Mouse (Mus musculus) forelimb bud, embryonic 11.5 days (tissue): ENCODE data around the gene Rgs16.
"Not testable (repeated sequence)": the region's sequence is repeated elsewhere in the genome, so short reads cannot be mapped to it uniquely, and the experiment has no call there.

Source experiments
- DNase-seq: peaks from one replicate; pipeline ENCODE4 v3.0.0-alpha.2; 2012; ENCODE audit warnings: low read depth, low spot score

Rgs16 gene

GRCm38 (mm10) chr1:153750054-153750453 is 9.9 kb downstream of the Rgs16 start:
- no peak for DNase-seq

GRCm38 (mm10) chr1:153751763-153752301 is 11.7 kb downstream of the Rgs16 start:
- DNase-seq: no peak

GRCm38 (mm10) chr1:153752521-153752920 is 12.4 kb downstream of the Rgs16 start:
- DNase-seq: no peak

- no peak for DNase-seq
Observed at GRCm38 (mm10) chr1:153753725-153754464, 13.7 kb downstream of the Rgs16 start.

- no peak for DNase-seq
Observed at GRCm38 (mm10) chr1:153764136-153764535, 24.0 kb downstream of the Rgs16 start.

- no peak for DNase-seq
Observed at GRCm38 (mm10) chr1:153766298-153766697, 26.1 kb downstream of the Rgs16 start.

- DNase-seq: no peak
Observed at GRCm38 (mm10) chr1:153767281-153767680, 27.1 kb downstream of the Rgs16 start.

- DNase-seq: no peak
Observed at GRCm38 (mm10) chr1:153768465-153768864, 28.3 kb downstream of the Rgs16 start.

GRCm38 (mm10) chr1:153769571-153769970 is 29.4 kb downstream of the Rgs16 start:
- not testable (repeated sequence) for DNase-seq

GRCm38 (mm10) chr1:153769998-153770775 is 30.0 kb downstream of the Rgs16 start:
- DNase-seq: no peak

- no peak for DNase-seq
Observed at GRCm38 (mm10) chr1:153770776-153771167, 30.6 kb downstream of the Rgs16 start.

GRCm38 (mm10) chr1:153775174-153775573 is 35.0 kb downstream of the Rgs16 start:
- no peak for DNase-seq

- no peak for DNase-seq
Observed at GRCm38 (mm10) chr1:153776257-153776656, 36.1 kb downstream of the Rgs16 start.

- DNase-seq: no peak
Observed at GRCm38 (mm10) chr1:153778205-153778604, 38.1 kb downstream of the Rgs16 start.

- DNase-seq: no peak
Observed at GRCm38 (mm10) chr1:153783339-153783738, 43.2 kb downstream of the Rgs16 start.

GRCm38 (mm10) chr1:153785608-153786007 is 45.5 kb downstream of the Rgs16 start:
- DNase-seq: no peak

- no peak for DNase-seq
Observed at GRCm38 (mm10) chr1:153790708-153791107, 50.6 kb downstream of the Rgs16 start.

GRCm38 (mm10) chr1:153794241-153794640 is 54.1 kb downstream of the Rgs16 start:
- DNase-seq: no peak
